Mouse (Mus musculus) intestine, embryonic 15.5 days (tissue): ENCODE results near the gene Lgr4. TPM values are rescaled to one million over a fixed set of nuclear protein-coding genes. Genes with fewer than 3 reads are reported as not detected.

Experiments
- ATAC-seq: fragments of 200-750 bp; cut with Nextera tagmentation; 2 replicates; pipeline ENCODE4 v1.8.0; 2017; ENCODE audit warnings: moderate TSS enrichment, moderate library complexity
- H3K27ac ChIP-seq: fragments of 300-500 bp; sonication (generic); 2 replicates; pipeline ENCODE4 v1.5.1; 2015; ENCODE audit warnings: mild to moderate bottlenecking, inconsistent platforms
- H3K27me3 ChIP-seq: fragments of 300-500 bp; sonication (generic); replicated peaks from 2 replicates; pipeline ENCODE4 v1.6.1; 2015; ENCODE audit warnings: inconsistent platforms
- H3K36me3 ChIP-seq: fragments of 300-500 bp; sonication (generic); 2 replicates; pipeline ENCODE4 v1.6.1; 2015; ENCODE audit warnings: inconsistent platforms
- H3K4me1 ChIP-seq: fragments of 300-500 bp; sonication (generic); replicated peaks from 2 replicates; pipeline ENCODE4 v1.6.1; 2015; ENCODE audit warnings: inconsistent platforms
- H3K4me2 ChIP-seq: fragments of 300-500 bp; sonication (generic); replicated peaks from 2 replicates; pipeline ENCODE4 v1.6.1; 2015; ENCODE audit warnings: mild to moderate bottlenecking, inconsistent platforms
- H3K4me3 ChIP-seq: fragments of 300-500 bp; sonication (generic); replicated peaks from 2 replicates; pipeline ENCODE4 v1.5.1; 2015; ENCODE audit warnings: inconsistent platforms
- H3K9ac ChIP-seq: fragments of 300-500 bp; sonication (generic); 2 replicates; pipeline ENCODE4 v1.6.1; 2015; ENCODE audit warnings: inconsistent platforms
- H3K9me3 ChIP-seq: fragments of 300-500 bp; sonication (generic); 2 replicates; pipeline ENCODE4 v1.6.1; 2016; ENCODE audit warnings: inconsistent platforms
- WGBS: fragments of 180-500 bp; shearing (Covaris S2); methylation state at CpG from one replicate; pipeline ENCODE4 v1.1.7; 2015; 5-methylcytosine and 5-hydroxymethylcytosine counted together
- polyA plus RNA-seq: library from polyadenylated mRNA; unstranded; fragments of >200 nt; fragmentation: Nextera tagmentation; extraction: Ambion mirVana; gene quantifications from 2 replicates; pipeline ENCODE4 v1.2.1, GENCODE M21; 2015

Lgr4 gene
- polyA plus RNA-seq, 1 experiment from 2014 or later, result 29.4 TPM

DNA sequence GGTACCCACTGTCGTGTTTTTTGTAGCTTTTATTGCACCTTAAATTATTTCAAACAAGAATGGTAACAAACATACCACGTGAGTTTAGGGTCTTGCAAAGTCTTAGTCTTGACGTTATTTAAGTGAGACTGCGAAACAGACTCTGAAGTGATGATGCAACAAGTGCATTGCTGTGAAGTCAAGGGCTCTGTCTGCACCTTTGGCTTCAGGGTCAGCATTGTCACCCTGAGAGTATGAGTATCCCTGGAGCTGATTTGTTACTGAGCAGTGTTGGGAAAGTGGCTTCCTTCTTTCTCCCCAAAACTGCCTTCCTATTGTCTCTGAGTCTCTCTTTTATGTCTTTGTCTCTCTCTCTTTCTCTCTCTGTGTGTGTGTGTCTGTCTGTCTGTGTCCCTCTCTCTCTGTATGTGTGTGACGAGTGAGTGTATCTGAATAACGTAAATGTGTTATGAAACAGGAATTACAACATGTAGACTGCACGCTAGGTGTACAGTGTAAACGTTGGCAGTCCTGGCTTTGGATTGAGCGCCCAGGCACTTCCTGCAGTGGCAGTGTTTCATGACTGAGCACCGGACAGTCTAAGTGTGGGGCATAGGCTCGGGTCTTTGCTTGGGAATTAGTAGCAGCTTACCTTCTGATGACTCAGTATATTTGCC lies 18.4 kb downstream of the Lgr4 start:
- Histone ChIP-seq H3K9me3 (no peaks in the 10 kb centered on the region), H3K9ac (no peak overlapping the region), H3K27ac (no peak overlapping the region), H3K4me1 (peaks cover 20% of the 10 kb centered on the region), H3K4me2 (no peak overlapping the region), H3K36me3 (no peaks in the 10 kb centered on the region), H3K4me3 (no peak overlapping the region), H3K27me3 (no peaks in the 10 kb centered on the region)
- WGBS, result 54% methylated on average over 11 of the region's 11 CpGs
- ATAC-seq, result peak; percentile 37; the same call in 1 of the 2 replicates

- Histone ChIP-seq H3K9me3 (no peaks in the 10 kb centered on the region), H3K4me2 (no peak overlapping the region), H3K4me1 (peaks cover 20% of the 10 kb centered on the region), H3K4me3 (no peak overlapping the region), H3K36me3 (no peaks in the 10 kb centered on the region), H3K9ac (no peak overlapping the region), H3K27ac (no peak overlapping the region), H3K27me3 (no peaks in the 10 kb centered on the region)
- WGBS, result 39% methylated on average over 2 of the region's 2 CpGs
- ATAC-seq, result no peak
Observed at GRCm38 (mm10) chr2:109936410-109936755, 18.9 kb downstream of the Lgr4 start.

DNA sequence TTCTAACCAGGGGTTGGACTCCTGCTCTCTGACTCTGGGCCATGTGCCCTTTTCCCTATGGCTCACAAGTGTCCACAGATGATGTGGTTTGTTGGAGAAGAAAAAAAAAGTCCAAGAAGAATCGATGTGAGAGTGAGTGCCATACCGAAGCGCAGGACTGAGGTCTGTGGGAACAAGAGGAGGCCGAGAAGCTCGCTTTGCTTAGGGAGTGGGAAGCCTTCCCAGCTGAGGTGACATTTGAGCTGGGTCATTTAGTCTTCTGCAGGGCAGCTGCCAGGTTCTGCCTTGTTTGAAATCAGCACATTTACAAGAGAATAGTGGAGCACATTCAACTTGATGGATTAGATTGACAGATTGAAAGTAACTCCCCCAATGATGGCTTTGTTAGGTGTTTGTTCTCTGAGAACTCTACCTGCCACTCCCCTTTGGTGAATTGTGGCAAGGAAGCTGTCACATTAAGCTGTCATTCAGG lies 24.6 kb downstream of the Lgr4 start:
- H3K36me3 ChIP-seq, result no peaks in the 10 kb centered on the region
- H3K27ac ChIP-seq, result no peak overlapping the region
- ATAC-seq, result 0 out of 2 replicates have a peak, but pooled peaks have one; percentile 14
- WGBS, result 45% methylated on average over 5 of the region's 5 CpGs
- peaks cover 4% of the 10 kb centered on the region; the same call in 1 of the 2 replicates for H3K4me1 ChIP-seq
- H3K9me3 ChIP-seq, result no peaks in the 10 kb centered on the region
- H3K9ac ChIP-seq, result no peak overlapping the region
- no peak overlapping the region for H3K4me2 ChIP-seq
- H3K27me3 ChIP-seq, result no peaks in the 10 kb centered on the region
- H3K4me3 ChIP-seq, result no peak overlapping the region

DNA sequence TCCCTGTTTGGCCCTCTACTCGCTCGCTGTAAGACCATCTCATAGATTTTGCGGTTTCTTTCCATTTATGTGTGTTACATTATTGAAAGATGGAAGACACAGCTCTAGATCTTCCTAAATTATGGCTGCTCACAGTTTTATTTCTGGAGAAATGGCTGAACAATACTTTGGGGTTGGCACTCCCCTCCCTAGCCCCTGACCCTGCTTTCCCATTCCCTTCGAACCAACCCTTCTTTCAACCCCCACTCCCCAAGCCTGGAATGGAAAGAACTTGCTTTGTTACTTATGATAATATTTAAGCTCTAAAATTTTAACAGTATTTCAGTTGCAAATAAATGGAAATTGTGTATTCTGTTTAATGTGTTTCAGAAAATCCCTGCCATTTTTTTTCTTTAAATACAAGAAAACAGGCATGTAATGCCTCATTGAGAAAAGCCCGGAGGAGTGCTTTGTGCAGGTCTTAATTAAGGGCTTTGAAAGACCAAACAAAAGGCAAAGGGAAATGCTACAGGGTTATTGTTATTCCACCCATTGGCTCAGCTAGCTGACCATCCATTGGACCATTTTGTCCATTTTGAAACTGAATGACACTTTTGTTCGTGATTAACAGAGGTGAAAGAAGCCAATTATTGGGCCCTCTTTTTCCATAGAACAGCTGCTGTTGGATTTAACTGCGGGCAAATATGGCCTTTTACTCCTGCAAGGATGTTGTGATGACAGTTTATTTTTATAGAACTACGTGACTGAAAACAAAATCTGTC lies 25.5 kb downstream of the Lgr4 start:
- no peak for ATAC-seq
- Histone ChIP-seq H3K27ac (no peak overlapping the region), H3K4me1 (peaks cover 4% of the 10 kb centered on the region; the same call in 1 of the 2 replicates), H3K36me3 (no peaks in the 10 kb centered on the region), H3K27me3 (no peaks in the 10 kb centered on the region), H3K4me3 (no peak overlapping the region), H3K9ac (no peak overlapping the region), H3K9me3 (no peaks in the 10 kb centered on the region), H3K4me2 (no peak overlapping the region)
- WGBS, result 81% methylated on average over 8 of the region's 8 CpGs

GRCm38 (mm10) chr2:109944995-109945394 lies 27.5 kb downstream of the Lgr4 start:
- Histone ChIP-seq H3K27me3 (no peaks in the 10 kb centered on the region), H3K4me3 (no peak overlapping the region), H3K9ac (no peak overlapping the region), H3K27ac (no peak overlapping the region), H3K4me1 (peaks cover 4% of the 10 kb centered on the region; the same call in 1 of the 2 replicates), H3K36me3 (no peaks in the 10 kb centered on the region), H3K9me3 (no peaks in the 10 kb centered on the region), H3K4me2 (no peak overlapping the region)
- ATAC-seq, result no peak
- 75% methylated on average over 9 of the region's 9 CpGs for WGBS

DNA sequence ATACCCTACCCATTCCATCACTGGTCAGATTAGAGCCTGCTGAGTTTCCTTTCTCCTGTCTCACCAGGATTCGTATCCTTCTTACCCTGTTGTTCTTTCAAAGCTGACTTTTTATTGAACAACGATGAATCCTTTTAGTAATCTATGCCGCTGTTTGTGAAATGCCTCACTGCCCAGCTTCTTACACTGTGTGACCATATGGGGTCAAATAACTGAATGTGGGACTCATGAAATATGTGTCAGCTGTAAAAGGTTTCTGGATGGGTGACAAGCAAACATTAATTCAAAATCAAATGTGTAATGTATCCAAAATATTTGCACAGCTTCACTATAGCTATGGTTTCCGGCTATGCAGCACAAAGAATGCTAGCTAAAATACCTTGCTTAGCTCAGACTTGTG lies 28.1 kb downstream of the Lgr4 start:
- Histone ChIP-seq H3K9ac (no peak overlapping the region), H3K4me2 (no peak overlapping the region), H3K4me1 (peaks cover 4% of the 10 kb centered on the region; the same call in 1 of the 2 replicates), H3K36me3 (no peaks in the 10 kb centered on the region), H3K27ac (no peak overlapping the region), H3K4me3 (no peak overlapping the region), H3K27me3 (no peaks in the 10 kb centered on the region), H3K9me3 (no peaks in the 10 kb centered on the region)
- no peak for ATAC-seq
- 88% methylated on average over 4 of the region's 4 CpGs for WGBS

GRCm38 (mm10) chr2:109946426-109946825 lies 29.0 kb downstream of the Lgr4 start:
- Histone ChIP-seq H3K27me3 (no peaks in the 10 kb centered on the region), H3K4me1 (peaks cover 11% of the 10 kb centered on the region; the same call in 1 of the 2 replicates), H3K4me3 (no peak overlapping the region), H3K36me3 (no peaks in the 10 kb centered on the region), H3K9me3 (no peaks in the 10 kb centered on the region), H3K9ac (no peak overlapping the region), H3K4me2 (no peak overlapping the region), H3K27ac (no peak overlapping the region)
- WGBS, result 87% methylated on average over 6 of the region's 6 CpGs
- ATAC-seq, result no peak

DNA sequence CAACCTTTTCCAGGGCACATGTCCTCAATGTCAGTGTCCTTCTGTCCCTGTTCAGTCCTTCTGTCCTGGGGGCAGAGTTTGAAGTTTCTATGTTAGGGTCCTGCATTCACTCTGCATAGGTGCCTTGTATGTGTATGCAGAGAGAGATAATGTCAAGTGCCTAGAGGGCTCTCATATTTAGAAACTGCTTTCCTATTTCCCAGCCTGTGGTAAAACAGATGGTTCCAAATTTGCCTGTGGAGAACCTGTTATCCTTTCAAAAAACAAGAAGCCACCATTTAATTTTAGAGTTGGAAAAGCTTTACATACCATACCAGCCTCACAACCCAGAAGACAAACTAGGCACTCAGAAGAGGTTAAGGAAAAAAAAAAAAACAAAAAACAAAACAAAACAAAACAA lies 32.1 kb downstream of the Lgr4 start:
- Histone ChIP-seq H3K27ac (no peak overlapping the region), H3K9ac (no peak overlapping the region), H3K4me3 (no peak overlapping the region), H3K27me3 (no peaks in the 10 kb centered on the region), H3K4me2 (no peak overlapping the region), H3K4me1 (peaks cover 12% of the 10 kb centered on the region), H3K36me3 (no peaks in the 10 kb centered on the region), H3K9me3 (no peaks in the 10 kb centered on the region)
- ATAC-seq, result no peak

DNA sequence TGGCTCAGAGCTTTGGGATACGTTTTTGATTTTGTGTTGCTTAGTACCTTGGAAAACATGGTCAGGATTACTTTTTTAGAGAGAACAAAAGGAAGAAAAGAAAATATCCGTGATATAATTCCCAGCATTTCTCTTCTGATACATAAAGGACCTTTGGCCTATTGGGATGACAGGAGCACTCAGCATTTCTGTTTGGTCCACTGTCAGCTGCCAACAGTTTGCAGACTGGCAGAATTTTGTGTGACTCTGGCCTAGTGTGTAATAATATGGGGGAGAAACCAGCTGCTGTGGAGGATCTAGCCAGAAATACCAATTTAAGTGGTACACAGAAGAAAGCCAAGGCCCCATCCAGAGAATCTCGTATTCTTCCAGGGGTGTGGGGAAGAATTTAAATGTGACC lies 32.9 kb downstream of the Lgr4 start:
- WGBS, result 66% methylated on average over 3 of the region's 3 CpGs
- ATAC-seq, result no peak
- H3K4me3 ChIP-seq, result no peak overlapping the region

DNA sequence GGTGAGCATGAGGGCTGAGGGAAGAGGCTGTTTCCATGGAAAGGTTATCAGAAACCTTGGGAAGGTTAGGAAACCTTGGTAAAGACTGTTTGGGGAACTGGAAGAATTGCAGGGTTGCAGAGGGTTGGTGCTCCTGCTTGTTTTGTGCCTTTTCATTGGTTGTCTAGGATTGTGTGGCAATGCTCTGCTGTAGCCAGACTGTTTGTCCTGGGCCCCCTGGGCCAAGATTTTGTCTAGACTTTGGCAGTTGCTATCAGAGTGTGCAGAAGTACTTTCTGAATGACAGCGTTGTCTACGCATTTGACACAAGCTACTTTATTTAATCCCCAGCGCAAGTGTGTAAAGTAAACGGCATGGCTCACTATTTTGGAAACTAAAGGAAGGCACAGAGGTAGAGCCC lies 33.6 kb downstream of the Lgr4 start:
- 65% methylated on average over 4 of the region's 4 CpGs for WGBS
- Histone ChIP-seq H3K9me3 (no peaks in the 10 kb centered on the region), H3K4me1 (peaks cover 20% of the 10 kb centered on the region), H3K27me3 (no peaks in the 10 kb centered on the region), H3K27ac (no peak overlapping the region), H3K4me3 (no peak overlapping the region), H3K36me3 (no peaks in the 10 kb centered on the region), H3K9ac (no peak overlapping the region), H3K4me2 (no peak overlapping the region)
- ATAC-seq, result 0 out of 2 replicates have a peak, but pooled peaks have one; percentile 21

More for the DNA sequence above, 32.9 kb downstream of the Lgr4 start:
- Histone ChIP-seq H3K9me3 (no peaks in the 10 kb centered on the region), H3K4me2 (no peak overlapping the region), H3K27me3 (no peaks in the 10 kb centered on the region), H3K9ac (no peak overlapping the region), H3K4me1 (peaks cover 17% of the 10 kb centered on the region), H3K36me3 (no peaks in the 10 kb centered on the region), H3K27ac (no peak overlapping the region)

- no peak overlapping the region for H3K9ac ChIP-seq
- H3K4me1 ChIP-seq, result peaks cover 24% of the 10 kb centered on the region
- no peaks in the 10 kb centered on the region for H3K27me3 ChIP-seq
- 68% methylated on average over 10 of the region's 10 CpGs for WGBS
- no peak overlapping the region for H3K4me2 ChIP-seq
- H3K4me3 ChIP-seq, result no peak overlapping the region
- H3K9me3 ChIP-seq, result no peaks in the 10 kb centered on the region
- 0 out of 2 replicates have a peak, but pooled peaks have one; percentile 34 for ATAC-seq
- no peak overlapping the region for H3K27ac ChIP-seq
- no peaks in the 10 kb centered on the region for H3K36me3 ChIP-seq
Observed at GRCm38 (mm10) chr2:109953048-109953717, 35.7 kb downstream of the Lgr4 start.

GRCm38 (mm10) chr2:109953893-109954292 lies 36.4 kb downstream of the Lgr4 start:
- Histone ChIP-seq H3K4me2 (no peak overlapping the region), H3K9ac (no peak overlapping the region), H3K9me3 (no peaks in the 10 kb centered on the region), H3K27ac (no peak overlapping the region), H3K4me1 (peaks cover 24% of the 10 kb centered on the region), H3K4me3 (no peak overlapping the region), H3K36me3 (no peaks in the 10 kb centered on the region), H3K27me3 (no peaks in the 10 kb centered on the region)
- ATAC-seq, result no peak
- 69% methylated on average over 4 of the region's 4 CpGs for WGBS
